15 mouse cellular contexts compared by ENCODE assay signal in the genomic region with DNA sequence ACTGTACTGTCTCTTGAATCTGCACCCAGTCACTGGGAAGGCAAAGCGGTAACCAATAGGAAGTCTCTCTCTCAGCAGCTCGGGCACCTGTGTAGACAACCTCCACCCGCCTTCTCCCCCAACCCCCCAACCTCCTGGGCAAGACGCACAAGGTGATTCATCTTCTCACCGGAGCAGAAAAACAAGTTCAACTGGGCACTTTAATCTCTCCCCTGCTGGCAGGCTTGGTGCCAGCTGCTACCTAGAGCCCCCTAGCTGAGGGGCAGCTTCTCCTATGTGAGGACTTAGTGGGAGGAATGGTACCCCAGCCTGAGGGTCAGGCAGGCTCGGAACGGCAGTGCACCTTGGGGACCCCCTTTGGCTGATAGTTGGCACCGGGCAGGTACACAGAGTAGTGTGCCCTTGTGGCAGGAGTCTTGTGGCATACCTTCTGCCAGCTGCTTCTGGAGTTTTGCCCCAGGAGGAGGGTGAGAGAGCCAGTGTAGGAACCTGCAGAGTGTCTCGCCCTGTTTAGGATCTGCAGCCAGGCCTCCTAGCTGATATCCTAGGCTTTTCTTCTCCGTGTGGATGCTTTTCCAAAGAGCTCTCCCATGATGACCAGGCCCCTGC. TPM values are rescaled to one million over a fixed set of nuclear protein-coding genes. Genes with fewer than 3 reads are reported as not detected.
DNase-seq lines count a peak whose midpoint lies in the region; ATAC-seq lines count a peak whose summit lies in the region.
"Had no signal": no experiment of that assay in that cellular context is flagged by ENCODE, and none has a peak within 500 bp of the region (broad histone marks: within the 10 kb centered on the region; RNA-seq: fewer than 3 reads in every experiment).

No protein-coding gene starts in this region.

- DNase-seq in heart, postnatal 25 days (ENCODE audit: low spot score) = no peak
- DNase-seq in kidney, postnatal 36 days = peak; percentile 80 to 84
- peak; percentile 43 to 73 for DNase-seq in lung, postnatal 4 days
- no peak for DNase-seq in thymus, postnatal 36 days
- no peak for DNase-seq in thymus, postnatal 4 days
- DNase-seq: heart, postnatal 10 days; spleen, adult 18-20 months; thymus, postnatal 14 days had no signal

- H3K4me1 ChIP-seq in heart, embryonic 12.5 days (replicated peaks) = peaks cover 57% of the 10 kb centered on the region
- peaks cover 42% of the 10 kb centered on the region for H3K4me1 ChIP-seq in embryonic facial prominence, embryonic 15.5 days

- no peak overlapping the region for H3K4me2 ChIP-seq in heart, embryonic 12.5 days
- peak overlapping the region; percentile 24; the same call in 1 of the 2 replicates for H3K4me2 ChIP-seq in embryonic facial prominence, embryonic 15.5 days (replicated peaks)

- peak overlapping the region; percentile 36; the same call in 1 of the 2 replicates for H3K9ac ChIP-seq in heart, embryonic 12.5 days
- H3K9ac ChIP-seq in embryonic facial prominence, embryonic 15.5 days = no peak overlapping the region

- WGBS in heart, embryonic 12.5 days = 83% methylated on average over 10 of the region's 10 CpGs
- WGBS in embryonic facial prominence, embryonic 15.5 days = 72% methylated on average over 10 of the region's 10 CpGs

- peak overlapping the region; percentile 25 for H3K27ac ChIP-seq in heart, embryonic 12.5 days (ENCODE audit: poor library complexity, severe bottlenecking)
- peak overlapping the region; percentile 79 for H3K27ac ChIP-seq in embryonic facial prominence, embryonic 15.5 days (replicated peaks)
- H3K27ac ChIP-seq: forebrain, embryonic 10.5 days had no signal

- H3K27me3 ChIP-seq in heart, embryonic 12.5 days (replicated peaks) = no peaks in the 10 kb centered on the region
- no peaks in the 10 kb centered on the region for H3K27me3 ChIP-seq in embryonic facial prominence, embryonic 15.5 days

- H3K4me3 ChIP-seq in heart, embryonic 12.5 days = no peak overlapping the region
- H3K4me3 ChIP-seq in embryonic facial prominence, embryonic 15.5 days (replicated peaks) = no peak overlapping the region
- H3K4me3 ChIP-seq: forebrain, embryonic 10.5 days had no signal

- H3K36me3 ChIP-seq in heart, embryonic 12.5 days = peaks cover 58% of the 10 kb centered on the region
- H3K36me3 ChIP-seq in embryonic facial prominence, embryonic 15.5 days = peaks cover 53% of the 10 kb centered on the region
- H3K36me3 ChIP-seq: G1E had no signal

- H3K9me3 ChIP-seq in heart, embryonic 12.5 days (replicated peaks) = no peaks in the 10 kb centered on the region
- no peaks in the 10 kb centered on the region for H3K9me3 ChIP-seq in embryonic facial prominence, embryonic 15.5 days (replicated peaks)
- H3K9me3 ChIP-seq: forebrain, embryonic 10.5 days; G1E had no signal

- intact Hi-C loops in heart, postnatal 25 days (cut with DNase I) = no loop called here

- no peak for ATAC-seq in heart, embryonic 12.5 days (ENCODE audit: insufficient number of reproducible peaks, low FRiP score)
- no peak for ATAC-seq in embryonic facial prominence, embryonic 15.5 days (ENCODE audit: insufficient number of reproducible peaks, low FRiP score, low TSS enrichment, low read depth)
- no peak for ATAC-seq in megakaryocyte progenitor cell, adult 5-6 weeks (replicated peaks; ENCODE audit: poor library complexity)
- ATAC-seq: activated CD4-positive, CD25-positive, alpha-beta regulatory T cell, adult 4 months; midbrain, embryonic 16.5 days had no signal

RNA-seq across cellular contexts. Expression of a gene that starts 6.8 kb away (rescaled TPM):
- polyA plus RNA-seq in heart, embryonic 12.5 days (2016; fragmentation: Nextera tagmentation; extraction: Ambion mirVana) = 66.7 and 67.1 TPM in 2 replicates
- total RNA-seq in heart, postnatal 25 days (2021) = 1 to 10 TPM; 7.7 to 9.2 TPM
- polyA plus RNA-seq in embryonic facial prominence, embryonic 15.5 days (2015; fragmentation: Nextera tagmentation; extraction: Ambion mirVana) = 60.7 and 64.0 TPM in 2 replicates
- not detected in 2 replicates for total RNA-seq in megakaryocyte progenitor cell, adult 5-6 weeks (2015)
- total RNA-seq in megakaryocyte progenitor cell, adult 5-6 weeks (2017) = not detected in 2 replicates
- polyA plus RNA-seq: G1E had no signal

RNA-seq across cellular contexts. Expression of a gene that starts 18.8 kb away (rescaled TPM):
- 20.0 and 20.6 TPM in 2 replicates for polyA plus RNA-seq in heart, embryonic 12.5 days (2016; fragmentation: Nextera tagmentation; extraction: Ambion mirVana)
- 1 to 10 TPM; 8.4 to 9.3 TPM for total RNA-seq in heart, postnatal 25 days (2021)
- 13.7 and 16.8 TPM in 2 replicates for polyA plus RNA-seq in embryonic facial prominence, embryonic 15.5 days (2015; fragmentation: Nextera tagmentation; extraction: Ambion mirVana)
- 3.2 and 3.5 TPM in 2 replicates for total RNA-seq in megakaryocyte progenitor cell, adult 5-6 weeks (2015)
- 1.2 and 2.3 TPM in 2 replicates for total RNA-seq in megakaryocyte progenitor cell, adult 5-6 weeks (2017)

RNA-seq across cellular contexts. Expression of a gene that starts 19.7 kb away (rescaled TPM):
- polyA plus RNA-seq in heart, embryonic 12.5 days (2016; fragmentation: Nextera tagmentation; extraction: Ambion mirVana) = 102 and 104 TPM in 2 replicates
- total RNA-seq in heart, postnatal 25 days (2021) = 10 to 100 TPM; 49.0 to 54.6 TPM
- 109 and 111 TPM in 2 replicates for polyA plus RNA-seq in embryonic facial prominence, embryonic 15.5 days (2015; fragmentation: Nextera tagmentation; extraction: Ambion mirVana)
- total RNA-seq in megakaryocyte progenitor cell, adult 5-6 weeks (2015) = 42.0 and 43.2 TPM in 2 replicates
- 24.8 and 31.5 TPM in 2 replicates for total RNA-seq in megakaryocyte progenitor cell, adult 5-6 weeks (2017)

RNA-seq across cellular contexts. Expression of a gene that starts 27.2 kb away (rescaled TPM):
- 1.2 and 2.1 TPM in 2 replicates for polyA plus RNA-seq in heart, embryonic 12.5 days (2016; fragmentation: Nextera tagmentation; extraction: Ambion mirVana)
- not detected for total RNA-seq in heart, postnatal 25 days (2021)
- polyA plus RNA-seq in embryonic facial prominence, embryonic 15.5 days (2015; fragmentation: Nextera tagmentation; extraction: Ambion mirVana) = 16.2 and 22.4 TPM in 2 replicates
- total RNA-seq in megakaryocyte progenitor cell, adult 5-6 weeks (2015) = not detected in 2 replicates
- total RNA-seq in megakaryocyte progenitor cell, adult 5-6 weeks (2017) = not detected in 2 replicates
- total RNA-seq: G1E; heart, postnatal 10 days had no signal
- polyA plus RNA-seq: G1E had no signal

RNA-seq across cellular contexts. Expression of a gene that starts 32.8 kb away (rescaled TPM):
- polyA plus RNA-seq in heart, embryonic 12.5 days (2016; fragmentation: Nextera tagmentation; extraction: Ambion mirVana) = 1.7 and 2.0 TPM in 2 replicates
- total RNA-seq in heart, postnatal 25 days (2021) = 1 to 10 TPM; 1.3 to 1.7 TPM
- polyA plus RNA-seq in embryonic facial prominence, embryonic 15.5 days (2015; fragmentation: Nextera tagmentation; extraction: Ambion mirVana) = 0.56 and 0.66 TPM in 2 replicates
- total RNA-seq in megakaryocyte progenitor cell, adult 5-6 weeks (2015) = not detected in 2 replicates
- total RNA-seq in megakaryocyte progenitor cell, adult 5-6 weeks (2017) = not detected in 2 replicates
- total RNA-seq: G1E had no signal
- polyA plus RNA-seq: activated CD4-positive, CD25-positive, alpha-beta regulatory T cell, adult 4 months; forebrain, embryonic 10.5 days; G1E had no signal

Comparison
In these comparisons a context has a peak if more than half of its experiments do, and no peak if none do; other contexts are left out.
1. DNase-seq: peak in kidney, postnatal 36 days (2 of 2) and lung, postnatal 4 days (2 of 2); none in heart, postnatal 25 days (single experiment), thymus, postnatal 36 days (0 of 2) and thymus, postnatal 4 days (single experiment).
2. RNA of a gene that starts 6.8 kb away (total RNA-seq): 7.7 to 9.2 TPM in heart, postnatal 25 days; not detected in megakaryocyte progenitor cell, adult 5-6 weeks; every median in the first group is over 4 times any median in the second.